Mouse (Mus musculus): Measurements from ENCODE around the gene Fbln2.
"Not testable (repeated sequence)": the region's sequence is repeated elsewhere in the genome, so short reads cannot be mapped to it uniquely, and the experiment has no call there.

The Fbln2 gene

DNA sequence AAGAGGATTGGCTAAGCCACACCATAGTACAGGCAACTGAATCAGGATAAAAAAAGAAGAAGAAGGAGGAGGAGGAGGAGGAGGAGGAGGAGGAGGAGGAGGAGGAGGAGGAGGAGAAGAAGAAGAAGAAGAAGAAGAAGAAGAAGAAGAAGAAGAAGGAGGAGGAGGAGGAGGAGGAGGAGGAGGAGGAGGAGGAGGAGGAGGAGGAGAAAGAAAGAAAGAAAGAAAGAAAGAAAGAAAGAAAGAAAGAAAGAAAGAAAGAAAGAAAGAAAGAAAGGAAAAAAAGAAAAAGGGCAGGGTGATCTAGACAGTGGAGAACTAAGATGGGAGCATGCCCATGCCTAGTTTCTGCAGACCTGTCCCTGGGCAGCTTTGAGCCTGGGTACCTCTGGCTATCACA is at the start of gene Fbln2:
Gene Fbln2 (plus strand): TSS at position 301 of the 400 bp plus-strand sequence.
- DNase-seq (ENCODE audit: inconsistent ontology term): not testable (repeated sequence)

DNA sequence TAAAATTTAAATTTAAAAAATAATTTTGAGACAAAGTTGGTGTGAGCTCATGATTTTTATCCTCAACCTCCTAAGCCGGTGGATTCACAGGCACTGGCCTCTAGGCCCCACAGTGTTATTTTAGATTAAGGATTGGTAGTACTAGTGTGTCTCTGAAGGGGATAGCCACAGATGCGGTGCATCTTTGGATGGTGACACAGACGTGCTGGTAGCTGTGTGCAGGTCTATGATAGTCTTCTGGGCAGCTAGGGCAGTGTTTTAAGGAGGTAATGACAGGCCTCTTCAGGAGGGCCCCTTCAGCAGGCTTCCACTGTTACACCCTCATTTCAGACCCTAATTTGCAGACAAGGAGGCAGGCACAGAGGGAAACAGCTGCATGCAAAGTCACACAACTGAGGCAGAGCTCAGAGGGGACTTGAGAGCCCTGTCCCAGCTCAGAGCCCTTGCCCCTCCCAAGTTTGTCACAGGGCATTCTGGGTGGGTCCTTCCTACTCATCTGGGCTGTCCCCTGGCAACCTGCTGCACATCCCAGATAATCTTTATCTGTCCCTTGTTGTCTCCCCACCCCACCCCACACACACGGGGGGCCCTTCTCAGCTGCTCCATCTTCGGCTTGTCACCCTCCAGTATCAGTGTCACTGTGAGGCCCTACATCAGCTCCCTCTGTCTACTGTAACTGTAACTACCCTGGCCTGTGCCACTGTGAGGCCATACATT is 48.9 kb upstream of the Fbln2 start:
- DNase-seq (ENCODE audit: inconsistent ontology term): no peak

DNA sequence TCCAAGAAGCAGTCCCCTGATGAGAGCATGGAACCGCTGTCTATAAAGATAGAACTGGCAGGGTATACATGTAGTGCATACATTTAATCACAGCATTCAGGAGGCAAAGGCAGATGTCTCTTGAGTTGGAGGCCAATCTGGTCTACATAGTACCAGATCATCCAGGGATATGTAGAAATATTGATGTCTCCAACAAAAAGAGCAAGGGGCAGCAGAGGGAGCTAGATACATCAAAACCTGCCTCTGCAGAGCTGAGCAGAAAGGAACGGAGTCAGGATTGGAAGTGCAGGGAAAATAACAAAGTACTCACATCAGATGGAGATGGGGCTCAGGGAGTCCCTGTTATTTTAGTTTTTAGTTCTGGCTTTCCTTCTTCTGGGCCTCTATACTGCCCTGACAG is 47.7 kb upstream of the Fbln2 start:
- DNase-seq (ENCODE audit: inconsistent ontology term): no peak

DNA sequence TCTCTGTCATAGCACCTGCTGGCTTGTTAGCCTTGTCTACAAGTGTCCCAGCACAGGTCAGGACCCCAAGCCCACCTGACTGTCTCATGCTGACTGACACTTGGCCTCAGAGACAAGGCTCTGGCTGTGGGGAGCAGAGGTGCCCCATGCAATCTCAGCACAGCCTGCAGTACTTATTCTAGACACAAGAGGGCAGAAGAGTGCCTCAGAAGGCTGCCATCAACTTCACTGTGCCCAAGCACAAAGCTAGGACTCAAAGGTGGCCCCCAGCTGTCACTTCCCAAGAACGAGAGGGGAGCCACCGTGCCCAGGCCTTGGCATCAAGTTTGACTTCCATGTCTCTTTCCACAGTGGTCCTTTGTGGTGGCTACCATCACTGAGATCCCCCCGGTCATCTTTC is 47.0 kb upstream of the Fbln2 start:
- no peak for DNase-seq (ENCODE audit: inconsistent ontology term)

DNA sequence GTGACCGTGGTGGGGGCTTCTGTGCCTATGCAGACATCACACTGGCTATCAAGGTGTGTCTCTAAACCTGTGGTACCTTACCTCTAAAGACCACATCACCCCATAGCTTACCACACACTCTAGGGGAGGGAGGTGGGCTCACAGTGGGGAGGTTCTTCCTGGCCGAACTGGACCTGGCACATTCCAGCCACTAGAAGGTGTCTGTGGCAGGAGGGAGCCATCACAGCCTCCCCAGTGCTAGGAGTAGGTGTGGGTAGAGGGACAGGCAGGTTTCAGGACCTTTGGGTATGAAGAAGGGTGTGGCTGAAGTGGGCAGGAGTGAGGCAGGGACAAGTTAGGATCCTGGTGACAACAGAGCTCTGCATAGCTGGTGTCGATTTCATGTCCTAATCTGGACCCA is 44.4 kb upstream of the Fbln2 start:
- DNase-seq (ENCODE audit: inconsistent ontology term): no peak

DNA sequence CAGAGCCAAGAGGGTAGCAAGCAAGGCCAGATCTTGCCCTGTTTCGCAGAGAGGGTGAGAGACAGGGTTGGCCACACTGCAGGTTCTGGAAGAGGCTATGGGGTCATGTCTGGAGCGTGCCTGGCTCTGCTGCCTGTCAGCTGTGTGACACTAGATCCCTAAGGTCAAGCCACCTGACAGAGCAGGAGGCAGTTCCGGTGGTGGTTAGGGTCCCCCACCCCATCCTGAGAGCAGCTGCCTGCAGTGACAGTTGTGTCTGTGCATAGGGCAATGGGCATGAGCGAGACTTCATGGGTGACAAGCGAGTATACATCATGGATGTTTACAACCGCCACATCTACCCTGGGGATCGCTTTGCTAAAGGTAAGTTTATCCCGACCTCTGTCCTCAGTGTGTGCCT is 43.1 kb upstream of the Fbln2 start:
- DNase-seq (ENCODE audit: inconsistent ontology term): no peak

DNA sequence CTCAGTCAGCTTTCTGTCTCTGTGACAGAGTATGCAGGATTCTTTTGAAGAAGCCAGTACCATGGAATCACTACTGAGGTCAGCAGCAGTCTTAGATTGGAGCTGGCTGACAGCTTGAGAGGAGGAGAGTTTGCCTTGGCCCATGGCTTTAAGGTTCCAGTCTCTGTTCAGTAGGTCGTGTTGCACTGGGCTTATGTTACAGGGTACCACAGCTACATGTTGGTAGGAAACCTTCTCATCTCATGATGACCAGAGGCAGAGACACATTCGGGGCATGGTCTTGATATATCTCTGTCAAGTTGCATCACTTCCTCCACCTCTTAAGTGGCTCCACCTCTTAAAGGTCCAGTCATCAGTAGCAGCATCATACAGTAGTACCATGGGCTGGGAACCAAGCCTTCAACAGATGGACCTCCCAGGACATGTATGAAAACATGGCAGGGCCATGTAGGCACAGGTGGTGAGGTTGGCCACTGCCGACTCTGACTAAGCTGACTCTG is 40.8 kb upstream of the Fbln2 start:
- no peak for DNase-seq (ENCODE audit: inconsistent ontology term)

DNA sequence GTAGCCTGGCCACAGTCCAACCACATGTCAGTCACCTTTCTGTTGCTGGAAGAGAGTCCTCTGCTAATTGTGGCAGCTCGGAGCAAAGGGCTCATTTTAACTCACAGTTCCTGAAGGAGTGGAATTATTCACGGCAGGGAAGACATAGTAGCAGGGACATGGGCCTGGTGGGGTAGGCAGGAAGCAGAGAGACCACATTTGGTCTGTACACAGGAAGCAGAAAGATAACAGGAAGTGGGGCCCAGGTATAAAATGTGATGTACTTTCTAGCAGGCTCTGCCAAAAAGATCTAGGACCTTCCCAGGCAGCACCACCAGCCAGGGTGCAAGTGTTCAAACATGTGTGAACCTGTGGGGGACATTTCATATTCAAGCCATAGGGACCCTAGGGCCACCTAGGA is 39.9 kb upstream of the Fbln2 start:
- DNase-seq (ENCODE audit: inconsistent ontology term): no peak

DNA sequence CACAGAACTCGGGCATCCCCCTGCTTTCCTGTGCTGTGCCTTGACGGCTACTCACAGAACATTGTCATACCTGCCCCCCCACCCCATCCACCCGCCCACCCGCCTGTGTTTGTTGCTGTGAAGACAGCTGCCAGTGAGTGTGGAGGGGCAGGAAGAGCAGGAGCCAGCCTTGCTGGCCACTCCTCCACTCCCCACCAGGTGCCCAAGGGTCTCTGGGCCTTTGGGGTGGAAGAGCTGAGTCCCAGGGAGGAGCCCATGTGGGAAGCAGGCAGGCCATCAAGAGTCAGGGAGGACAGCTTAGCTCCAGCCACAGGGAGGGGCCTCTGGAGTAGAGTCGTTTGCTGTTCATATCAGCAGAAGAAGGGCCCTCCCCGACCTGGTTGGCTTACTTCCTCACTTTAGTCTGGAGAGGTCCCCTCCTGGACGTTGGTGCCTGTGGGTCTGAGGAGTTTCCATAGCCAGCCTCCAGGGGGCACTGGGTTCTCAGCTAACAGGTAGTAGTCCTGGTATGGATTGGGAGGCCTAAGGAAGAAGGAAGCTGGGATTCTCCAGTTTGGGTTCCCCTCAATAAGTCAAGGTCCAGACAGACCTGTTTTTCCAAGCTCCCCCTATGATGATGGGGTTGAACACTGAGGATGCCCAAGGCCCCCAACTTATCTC is 38.9 kb upstream of the Fbln2 start:
- peak; percentile 62 for DNase-seq (ENCODE audit: inconsistent ontology term)

DNA sequence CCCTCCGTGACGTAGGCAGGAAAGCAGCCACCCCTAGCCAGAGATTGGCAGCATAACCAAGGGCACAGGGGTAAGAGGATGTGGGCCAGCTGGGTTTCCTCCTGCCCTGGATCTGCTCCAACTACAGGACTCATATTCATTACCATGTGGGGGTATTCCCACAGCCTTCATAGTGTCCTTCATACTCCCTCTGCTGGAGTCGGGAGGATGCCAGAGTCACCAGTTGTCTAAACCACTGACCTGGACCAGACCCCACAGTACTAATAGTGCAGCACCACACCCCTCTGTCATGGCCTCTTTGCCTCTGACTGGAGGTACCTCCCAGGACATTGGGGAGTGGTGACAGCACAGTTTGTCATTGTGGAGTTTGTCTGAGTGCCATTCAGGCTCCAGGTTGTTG is 38.0 kb upstream of the Fbln2 start:
- no peak for DNase-seq (ENCODE audit: inconsistent ontology term)

DNA sequence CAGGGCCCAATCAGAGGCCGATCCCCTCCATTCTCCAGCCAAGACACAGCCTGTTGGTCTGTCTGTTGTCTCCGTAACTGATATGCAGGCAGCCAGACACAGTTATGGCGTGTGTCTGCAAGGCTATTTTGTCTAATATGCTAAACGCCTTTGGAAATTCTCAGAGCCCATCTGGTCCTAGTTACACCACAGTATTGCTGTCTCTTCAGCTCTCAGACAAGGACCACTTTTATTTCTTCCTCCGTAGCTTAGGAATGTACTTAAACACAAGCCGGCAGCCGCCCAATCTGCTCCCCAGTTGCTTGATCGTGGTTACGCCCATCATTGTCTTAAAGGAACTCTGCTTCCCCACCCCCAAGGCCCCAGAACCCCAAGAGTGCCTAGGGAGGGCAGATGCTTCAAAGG is 31.5 kb upstream of the Fbln2 start:
- DNase-seq (ENCODE audit: inconsistent ontology term): no peak

DNA sequence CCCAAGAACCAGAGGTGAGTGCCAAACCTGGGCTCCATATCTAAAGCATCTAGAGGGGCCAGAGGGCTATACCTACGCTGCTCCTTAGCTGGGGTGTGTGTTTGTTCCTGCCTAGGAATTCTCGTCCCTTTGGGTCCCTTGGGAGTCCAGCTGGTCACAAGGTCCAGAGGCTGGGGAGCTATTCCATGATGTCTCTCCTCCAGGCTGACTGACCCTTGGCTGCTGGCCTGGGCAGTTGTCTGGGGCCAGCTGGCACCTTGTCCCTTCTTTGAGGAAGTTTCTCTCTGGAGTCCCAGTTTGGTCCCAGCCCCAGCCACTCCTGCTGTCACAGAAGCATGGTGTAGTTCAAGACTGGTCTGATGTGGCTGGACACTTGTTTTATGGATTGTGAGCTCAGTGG is 30.9 kb upstream of the Fbln2 start:
- no peak for DNase-seq (ENCODE audit: inconsistent ontology term)

DNA sequence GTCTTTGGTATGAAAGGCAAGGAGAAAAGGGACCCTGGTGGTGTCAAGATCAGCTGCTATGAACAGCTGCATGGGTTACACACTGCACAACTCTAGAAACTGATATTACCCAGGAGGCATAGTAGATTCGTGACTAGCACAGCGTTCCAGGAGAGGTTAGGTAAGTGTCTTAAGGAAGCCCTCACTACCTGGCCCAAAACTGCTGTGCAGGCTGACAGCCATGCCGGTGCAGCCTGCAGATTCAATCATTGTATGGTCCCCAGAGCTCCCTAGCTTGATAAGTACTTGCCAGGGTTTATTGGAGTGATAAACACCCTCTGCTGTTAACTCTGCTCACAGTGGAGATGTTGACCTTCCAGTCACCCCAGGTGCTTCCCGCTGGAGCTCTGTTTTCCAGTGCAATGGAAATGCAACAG is 30.2 kb upstream of the Fbln2 start:
- DNase-seq (ENCODE audit: inconsistent ontology term): no peak

DNA sequence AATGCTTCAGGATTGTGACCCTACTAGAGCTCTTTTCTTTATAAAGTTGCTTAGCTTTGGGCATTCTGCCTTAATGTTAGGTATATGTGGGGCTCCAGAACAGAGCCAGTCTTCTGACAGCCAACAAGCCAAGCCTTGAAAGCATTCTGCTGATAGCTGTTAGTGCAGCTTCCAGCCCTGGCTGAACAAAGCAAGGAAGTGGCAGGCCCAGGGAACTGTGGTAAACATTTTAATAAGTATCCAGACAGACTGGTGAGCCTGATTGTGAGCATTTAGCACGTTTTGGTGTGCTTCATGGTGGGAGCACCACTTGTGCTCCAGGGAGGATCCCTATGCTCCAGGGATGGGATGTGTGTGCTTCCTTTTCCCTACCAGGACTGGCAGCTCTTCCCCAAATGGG is 29.2 kb upstream of the Fbln2 start:
- no peak for DNase-seq (ENCODE audit: inconsistent ontology term)

DNA sequence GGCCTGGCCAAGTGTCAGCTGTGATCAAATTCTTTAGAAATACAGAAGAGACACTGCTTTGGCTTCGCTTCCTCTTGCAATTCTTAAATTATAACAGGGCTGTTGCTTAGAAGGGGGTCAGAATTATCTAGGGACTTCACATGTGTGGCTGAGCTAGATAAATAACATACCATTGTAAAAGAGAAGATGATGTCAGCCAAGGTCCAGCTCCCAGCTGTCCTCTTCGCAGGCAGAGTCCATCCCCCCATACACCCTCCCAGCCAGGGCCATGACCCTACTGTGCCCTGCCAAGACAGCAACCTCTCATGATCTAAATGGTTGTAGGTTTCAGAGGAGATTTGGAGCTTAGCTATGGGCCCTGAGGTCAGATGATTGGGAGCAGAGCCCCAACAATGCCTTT is 28.3 kb upstream of the Fbln2 start:
- DNase-seq (ENCODE audit: inconsistent ontology term): no peak

DNA sequence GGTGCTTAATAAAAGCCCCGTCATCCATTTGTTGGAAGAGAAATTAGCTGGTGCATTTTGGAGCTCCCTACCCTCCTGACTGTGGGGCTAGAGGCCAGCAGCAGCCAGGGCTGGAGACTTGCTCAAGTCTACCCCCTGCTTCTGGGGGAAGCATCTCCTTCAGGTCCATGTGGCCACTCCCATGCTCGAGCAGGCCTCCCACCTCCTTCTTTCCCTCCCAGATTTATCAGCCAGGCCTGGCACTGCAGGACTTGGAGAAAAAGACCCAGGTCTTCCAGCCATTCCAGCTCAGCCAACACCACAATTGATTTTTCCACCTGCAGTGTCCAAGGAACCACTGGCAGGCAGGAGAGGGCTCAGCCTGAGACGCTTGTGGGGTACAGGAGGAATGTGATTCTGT is 27.5 kb upstream of the Fbln2 start:
- DNase-seq (ENCODE audit: inconsistent ontology term): no peak

DNA sequence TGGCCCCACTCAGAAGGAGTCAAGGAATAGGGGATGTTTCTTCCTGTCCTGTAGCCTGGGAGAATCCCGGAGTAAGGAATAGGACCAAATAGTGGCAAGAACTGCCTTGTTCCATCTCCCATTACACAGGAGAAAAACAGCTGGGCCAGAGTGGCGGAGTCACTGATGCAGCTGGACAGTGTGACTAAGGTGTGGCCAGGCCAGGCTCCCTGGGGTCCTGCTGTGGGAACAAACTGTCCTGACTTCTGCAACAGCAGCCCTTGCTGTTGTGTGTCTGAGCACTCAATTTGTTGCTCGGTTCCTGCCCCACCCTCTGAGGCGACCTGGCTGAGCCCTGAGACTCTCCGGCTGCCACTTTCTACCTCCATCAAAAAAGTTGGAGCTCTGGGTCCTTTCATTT is 26.8 kb upstream of the Fbln2 start:
- no peak for DNase-seq (ENCODE audit: inconsistent ontology term)

DNA sequence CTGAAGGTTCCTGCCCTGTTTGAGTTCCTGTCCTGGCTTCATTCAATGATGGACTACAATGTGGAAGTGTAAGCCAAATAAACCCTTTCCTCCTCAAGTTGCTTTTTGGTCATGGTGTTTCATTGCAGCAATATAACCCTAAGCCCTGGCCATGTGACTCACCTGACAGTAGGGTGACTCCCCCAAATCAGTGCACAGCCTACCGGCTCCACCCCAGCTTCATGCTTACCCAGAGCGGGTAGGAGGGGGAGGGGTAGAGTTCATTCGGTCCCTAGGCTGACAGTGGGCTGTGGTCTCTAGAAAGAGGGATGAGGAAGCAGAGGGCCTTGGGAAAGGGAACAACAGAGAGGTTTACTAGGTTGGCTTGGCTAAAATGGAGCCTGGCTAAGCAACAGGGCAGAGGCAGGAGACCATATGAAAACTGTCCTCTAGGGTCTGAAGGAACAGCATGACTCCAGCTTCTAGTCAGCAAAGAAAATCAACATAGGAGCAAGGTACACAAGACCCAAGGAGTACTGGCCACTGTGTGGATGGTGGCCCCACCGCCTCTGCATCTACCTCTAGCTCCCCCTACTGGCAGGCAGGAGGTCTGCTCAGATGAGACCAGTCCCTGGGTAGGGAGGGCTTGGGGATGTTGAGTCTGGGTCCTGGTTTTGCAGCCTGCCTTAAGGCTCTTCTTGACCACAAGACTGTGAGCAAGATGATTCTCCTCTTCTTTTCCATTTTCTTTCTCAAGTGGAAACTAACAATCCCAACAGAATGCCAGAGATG is 25.9 kb upstream of the Fbln2 start:
- no peak for DNase-seq (ENCODE audit: inconsistent ontology term)

DNA sequence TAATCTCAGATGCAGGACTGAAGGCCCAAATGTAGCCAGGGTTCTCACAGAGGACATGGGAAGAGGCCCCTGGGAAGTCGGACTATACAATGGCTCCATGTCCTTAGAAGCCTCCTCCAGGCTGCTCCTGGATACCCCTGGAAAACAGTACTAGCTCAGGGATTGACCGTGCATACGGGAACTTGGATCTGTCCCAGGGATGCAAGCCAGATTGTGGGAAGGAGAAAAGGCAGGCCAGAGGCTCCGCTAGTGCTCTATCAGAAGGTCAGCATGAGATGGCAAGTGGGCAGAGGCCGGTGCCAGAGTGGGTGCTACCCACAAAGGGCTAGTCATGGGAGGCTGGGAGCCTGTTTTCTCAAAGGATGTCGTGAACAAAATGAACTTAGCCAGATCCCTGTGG is 25.3 kb upstream of the Fbln2 start:
- DNase-seq (ENCODE audit: inconsistent ontology term): peak; percentile 46

DNA sequence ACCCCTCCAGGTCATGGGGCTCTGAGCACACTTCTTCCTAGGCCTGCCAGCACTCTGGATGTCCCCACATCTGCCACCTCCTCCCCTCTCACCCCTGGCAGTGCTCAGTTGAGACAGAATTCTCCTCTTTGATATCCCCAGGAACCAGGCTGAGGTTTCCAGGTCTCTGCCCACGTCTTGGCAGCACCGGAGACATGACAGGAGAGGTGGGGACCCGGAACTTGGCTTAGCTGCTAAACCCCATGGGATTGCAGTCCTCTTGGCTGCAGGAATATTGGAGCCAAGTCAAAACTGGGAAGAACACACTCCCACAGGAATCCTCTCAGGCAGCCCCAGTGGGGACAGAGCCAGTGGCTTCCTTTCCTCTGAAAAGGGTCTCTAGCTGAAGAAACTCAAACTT is 24.4 kb upstream of the Fbln2 start:
- peak; percentile 28 for DNase-seq (ENCODE audit: inconsistent ontology term)

DNA sequence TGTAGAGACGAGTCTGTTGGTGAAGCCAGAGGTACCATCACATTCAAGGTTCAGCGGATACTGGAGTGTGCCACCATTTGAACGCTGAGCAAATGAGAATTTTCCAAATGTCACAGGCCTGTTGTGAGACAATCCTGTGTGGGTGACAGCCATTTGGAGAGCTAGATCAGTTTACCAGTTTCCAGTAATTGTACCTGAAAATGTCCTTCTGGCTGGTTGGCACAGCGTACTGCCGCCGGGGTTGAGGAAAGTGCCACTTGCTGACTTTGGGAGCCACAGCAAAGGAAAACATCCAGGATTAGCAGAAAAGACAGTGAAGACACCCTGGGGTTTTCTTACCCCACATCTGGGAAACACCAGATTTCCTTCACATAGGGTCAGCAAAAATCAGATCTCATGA is 22.3 kb upstream of the Fbln2 start:
- DNase-seq (ENCODE audit: inconsistent ontology term): no peak

DNA sequence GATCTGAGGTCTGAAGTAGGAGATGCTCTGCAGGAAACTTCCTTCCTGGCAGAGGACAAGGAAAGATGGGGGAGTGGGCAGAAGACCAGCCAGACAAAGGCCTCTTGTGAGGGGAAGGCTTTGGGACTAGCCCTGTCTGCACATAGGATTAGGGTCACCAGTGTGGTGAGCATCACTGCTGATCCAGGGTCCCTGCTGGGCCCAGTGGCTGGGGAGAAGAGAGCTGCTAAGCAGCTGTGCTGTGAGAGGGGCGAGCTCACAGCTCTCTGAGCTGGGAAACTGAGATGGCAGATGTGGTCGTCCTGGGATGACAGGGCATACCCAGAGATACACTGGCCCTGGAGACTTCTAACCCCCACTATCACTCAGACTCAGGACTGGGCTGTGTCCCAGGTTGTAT is 20.8 kb upstream of the Fbln2 start:
- DNase-seq (ENCODE audit: inconsistent ontology term): no peak

DNA sequence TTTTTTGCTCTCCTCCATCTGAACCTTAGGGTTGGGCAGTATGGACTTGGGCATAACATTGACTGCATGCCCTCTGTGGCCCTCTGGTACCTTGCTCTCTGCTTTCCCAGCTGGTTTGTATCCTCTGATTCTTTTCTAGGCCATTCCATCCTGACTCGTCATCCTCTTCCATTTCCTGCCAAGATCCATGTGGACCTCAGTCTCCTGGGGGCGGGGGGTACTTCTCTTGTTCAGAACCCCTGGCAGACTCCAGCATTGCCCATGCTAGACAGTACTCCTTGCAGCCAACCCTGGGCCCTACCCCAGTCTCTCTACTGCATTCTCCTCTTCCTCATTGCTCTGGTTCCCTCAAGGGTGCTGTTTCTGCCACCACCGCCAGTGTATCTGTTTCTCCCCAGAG is 19.8 kb upstream of the Fbln2 start:
- DNase-seq (ENCODE audit: inconsistent ontology term): peak; percentile 74
